Mouse (Mus musculus) fibroblast of lung, adult 2 months (primary cell): ENCODE results near the gene Slco2b1.
A peak's percentile ranks its signal among the peaks of the same experiment; 100 is the strongest.

ENCODE experiments used
- DNase-seq: peaks from one replicate; pipeline ENCODE4 v3.0.0-alpha.2; 2011; ENCODE audit warnings: low read depth

Slco2b1 gene

GRCm38 (mm10) chr7:99648623-99649022, 62.5 kb downstream of the Slco2b1 start:
- DNase-seq, result no peak

GRCm38 (mm10) chr7:99644701-99645100, 66.4 kb downstream of the Slco2b1 start:
- no peak for DNase-seq

- no peak for DNase-seq
Observed at GRCm38 (mm10) chr7:99642078-99642477, 69.1 kb downstream of the Slco2b1 start.

GRCm38 (mm10) chr7:99641245-99641644, 69.9 kb downstream of the Slco2b1 start:
- no peak for DNase-seq

GRCm38 (mm10) chr7:99633966-99634665, 77.0 kb downstream of the Slco2b1 start:
- no peak for DNase-seq

GRCm38 (mm10) chr7:99632286-99632685, 78.9 kb downstream of the Slco2b1 start:
- DNase-seq, result no peak

GRCm38 (mm10) chr7:99627366-99627765, 83.8 kb downstream of the Slco2b1 start:
- no peak for DNase-seq

- no peak for DNase-seq
Observed at GRCm38 (mm10) chr7:99626376-99627270, 84.5 kb downstream of the Slco2b1 start, which contains the start of gene Tpbgl. Gene Tpbgl, minus strand, starts transcription at chr7:99627103.

- DNase-seq, result peak; percentile 22
Observed at GRCm38 (mm10) chr7:99625722-99626375, 85.3 kb downstream of the Slco2b1 start.

- DNase-seq, result no peak
Observed at GRCm38 (mm10) chr7:99618860-99619259, 92.3 kb downstream of the Slco2b1 start.

GRCm38 (mm10) chr7:99618264-99618663, 92.9 kb downstream of the Slco2b1 start:
- DNase-seq, result no peak
